Mouse (Mus musculus): ENCODE measurements at regions not wholly inside any gene's neighbourhood (a gene's known extent, or its start where the extent isn't known, plus 50 kb on each side); places are given as distances from the start of the nearest gene placed in this dataset.

GRCm38 (mm10) chr7:40622811-40623210, 275.3 kb upstream of the Vstm2b start:
- no peak for DNase-seq (ENCODE audit: low read depth, low spot score)
- 45% methylated on average over 3 of the region's 3 CpGs for WGBS

GRCm38 (mm10) chr7:40623286-40623685, 274.8 kb upstream of the Vstm2b start:
- WGBS: 88% methylated on average over 2 of the region's 2 CpGs
- DNase-seq (ENCODE audit: low read depth, low spot score): no peak

GRCm38 (mm10) chr7:40636369-40636768, 261.8 kb upstream of the Vstm2b start:
- no peak for DNase-seq (ENCODE audit: low read depth, low spot score)
- 66% methylated on average over 3 of the region's 3 CpGs for WGBS

GRCm38 (mm10) chr7:40654982-40655381, 243.1 kb upstream of the Vstm2b start:
- DNase-seq (ENCODE audit: low read depth, low spot score): no peak
- WGBS: 84% methylated on average over 7 of the region's 7 CpGs

- DNase-seq (ENCODE audit: low read depth, low spot score): no peak
- WGBS: 82% methylated on average over 2 of the region's 2 CpGs
Measured at GRCm38 (mm10) chr7:40655391-40655790, 242.7 kb upstream of the Vstm2b start.

- no peak for DNase-seq (ENCODE audit: low read depth, low spot score)
- WGBS: 39% methylated on average over 3 of the region's 3 CpGs
Measured at GRCm38 (mm10) chr7:40659662-40660061, 238.5 kb upstream of the Vstm2b start.

GRCm38 (mm10) chr7:40663781-40664180, 234.3 kb upstream of the Vstm2b start:
- 54% methylated on average over 7 of the region's 7 CpGs for WGBS
- no peak for DNase-seq (ENCODE audit: low read depth, low spot score)

GRCm38 (mm10) chr7:40666625-40667024, 231.5 kb upstream of the Vstm2b start:
- DNase-seq (ENCODE audit: low read depth, low spot score): no peak
- WGBS: 41% methylated on average over 5 of the region's 5 CpGs

GRCm38 (mm10) chr7:40670401-40670800, 227.7 kb upstream of the Vstm2b start:
- WGBS: 45% methylated on average over 5 of the region's 5 CpGs
- no peak for DNase-seq (ENCODE audit: low read depth, low spot score)

GRCm38 (mm10) chr7:40671068-40671467, 227.1 kb upstream of the Vstm2b start:
- 96% methylated on average over 4 of the region's 4 CpGs for WGBS
- DNase-seq (ENCODE audit: low read depth, low spot score): no peak

GRCm38 (mm10) chr7:40672348-40672747, 225.8 kb upstream of the Vstm2b start:
- DNase-seq (ENCODE audit: low read depth, low spot score): no peak
- 89% methylated on average over 1 of the region's 1 CpGs for WGBS

- no peak for DNase-seq (ENCODE audit: low read depth, low spot score)
- WGBS: 84% methylated on average over 3 of the region's 3 CpGs
Measured at GRCm38 (mm10) chr7:40674397-40674796, 223.7 kb upstream of the Vstm2b start.

- DNase-seq (ENCODE audit: low read depth, low spot score): peak; percentile 73
- WGBS: 19% methylated on average over 2 of the region's 2 CpGs
Measured at GRCm38 (mm10) chr7:40677601-40678000, 220.5 kb upstream of the Vstm2b start.

- 74% methylated on average over 12 of the region's 12 CpGs for WGBS
- no peak for DNase-seq (ENCODE audit: low read depth, low spot score)
Measured at GRCm38 (mm10) chr7:40680567-40680966, 217.6 kb upstream of the Vstm2b start.

GRCm38 (mm10) chr7:40680993-40681392, 217.1 kb upstream of the Vstm2b start:
- 48% methylated on average over 6 of the region's 6 CpGs for WGBS
- no peak for DNase-seq (ENCODE audit: low read depth, low spot score)

- 48% methylated on average over 1 of the region's 1 CpGs for WGBS
- DNase-seq (ENCODE audit: low read depth, low spot score): no peak
Measured at GRCm38 (mm10) chr7:40683176-40683575, 215.0 kb upstream of the Vstm2b start.

GRCm38 (mm10) chr7:40683641-40684040, 214.5 kb upstream of the Vstm2b start:
- DNase-seq (ENCODE audit: low read depth, low spot score): no peak
- WGBS: 21% methylated on average over 3 of the region's 3 CpGs

- 87% methylated on average over 3 of the region's 3 CpGs for WGBS
- no peak for DNase-seq (ENCODE audit: low read depth, low spot score)
Measured at GRCm38 (mm10) chr7:40687005-40687404, 211.1 kb upstream of the Vstm2b start.

GRCm38 (mm10) chr7:40688546-40688945, 209.6 kb upstream of the Vstm2b start:
- WGBS: 76% methylated on average over 4 of the region's 4 CpGs
- DNase-seq (ENCODE audit: low read depth, low spot score): no peak

- 56% methylated on average over 5 of the region's 5 CpGs for WGBS
- no peak for DNase-seq (ENCODE audit: low read depth, low spot score)
Measured at GRCm38 (mm10) chr7:40693755-40694154, 204.4 kb upstream of the Vstm2b start.

- DNase-seq (ENCODE audit: low read depth, low spot score): no peak
- WGBS: 78% methylated on average over 8 of the region's 8 CpGs
Measured at GRCm38 (mm10) chr7:40697551-40697950, 200.6 kb upstream of the Vstm2b start.

GRCm38 (mm10) chr7:40698309-40698708, 199.8 kb upstream of the Vstm2b start:
- 17% methylated on average over 3 of the region's 3 CpGs for WGBS

More at GRCm38 (mm10) chr7:40698309-40698708, 199.8 kb upstream of the Vstm2b start:
- DNase-seq (ENCODE audit: low read depth, low spot score): no peak

Measured in large intestine, adult 2 months (tissue).